Mouse (Mus musculus): ENCODE data around the gene Spast.

- TF ChIP-seq CTCF (IDR thresholded peaks at IDR 0.05; ENCODE audit: low read depth), result no peak; the same call in 1 of the 2 replicates
- TF ChIP-seq EP300 (IDR thresholded peaks at IDR 0.05; ENCODE audit: low read depth), result no peak
These were observed 92.7 kb downstream of the Spast start for GRCm38 (mm10) chr17:74431481-74431880.
